Comparison of ENCODE assay signal across 7 mouse cellular contexts in the genomic region with DNA sequence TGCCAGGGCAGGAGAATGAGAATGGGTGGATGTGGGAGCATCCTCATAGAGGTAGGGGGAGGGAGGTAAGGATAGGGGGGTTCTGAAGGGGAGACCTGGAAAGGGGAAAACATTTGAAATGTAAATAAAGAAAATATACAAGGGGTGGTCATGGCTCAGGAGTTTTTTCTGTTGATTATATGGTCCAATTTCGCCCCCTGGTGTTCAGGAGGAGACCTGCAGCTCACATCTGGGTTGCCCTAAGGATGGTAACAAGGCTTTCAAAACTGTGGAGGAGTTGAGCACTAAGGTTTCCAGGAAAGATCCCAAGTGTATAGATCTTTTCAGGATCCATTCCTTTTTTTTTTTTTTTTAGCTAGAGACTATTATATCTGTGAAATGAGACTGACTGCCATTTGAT. TPM values are rescaled to one million over a fixed set of nuclear protein-coding genes. Genes with fewer than 3 reads are reported as not detected.
DNase-seq lines count a peak whose midpoint lies in the region; ATAC-seq and TF ChIP-seq lines count a peak whose summit lies in the region.

No protein-coding gene starts in this region.

- intact Hi-C loops in heart, postnatal 10 days (cut with DNase I) = loop anchor here (1.0 to 5.0 kb wide), 2 partner anchors 55 to 702 kb away; a partner anchor contains a TSS

- no peak for TF ChIP-seq CTCF in G1E (IDR thresholded peaks at IDR 0.05; ENCODE audit: low read depth, low read length)
- peak; percentile 77 for TF ChIP-seq CTCF in liver, postnatal 0 days (IDR thresholded peaks at IDR 0.05; ENCODE audit: low read depth)
- TF ChIP-seq CTCF in spleen, adult 2 months (IDR thresholded peaks at IDR 0.05; ENCODE audit: extremely low read depth, insufficient read depth, insufficient read length, insufficient replicate concordance) = peak; percentile 41; the same call in 1 of the 2 replicates

- H3K4me1 ChIP-seq in kidney, embryonic 15.5 days = peaks cover 11% of the 10 kb centered on the region
- no peaks in the 10 kb centered on the region for H3K4me1 ChIP-seq in G1E (ENCODE audit: insufficient read depth, low read depth, low read length)
- peaks cover 7% of the 10 kb centered on the region; the same call in 1 of the 2 replicates for H3K4me1 ChIP-seq in liver, postnatal 0 days (ENCODE audit: insufficient read depth)
- no peaks in the 10 kb centered on the region; the same call in 1 of the 2 replicates for H3K4me1 ChIP-seq in spleen, adult 2 months (ENCODE audit: control insufficient read depth, insufficient read depth, insufficient read length)

- no peaks in the 10 kb centered on the region for H3K27me3 ChIP-seq in kidney, embryonic 15.5 days
- H3K27me3 ChIP-seq in G1E (ENCODE audit: insufficient read depth, low read length) = peaks cover 3% of the 10 kb centered on the region; the same call in 1 of the 2 replicates
- no peaks in the 10 kb centered on the region for H3K27me3 ChIP-seq in liver, postnatal 0 days (ENCODE audit: insufficient read depth, low read length)
- no peaks in the 10 kb centered on the region for H3K27me3 ChIP-seq in spleen, adult 2 months (ENCODE audit: control insufficient read depth, insufficient read depth, low read length)

- H3K4me2 ChIP-seq in kidney, embryonic 15.5 days = no peak overlapping the region
- H3K4me2 ChIP-seq in liver, postnatal 0 days (ENCODE audit: low read depth, low read length) = no peak overlapping the region

- peak; percentile 59 for DNase-seq in kidney, adult 11 months
- peak; percentile 4 for DNase-seq in G1E (ENCODE audit: low spot score)
- DNase-seq in adrenal gland, postnatal 25 days = peak; percentile 24
- DNase-seq in heart, postnatal 10 days = peak; percentile 53 to 68
- peak; percentile 59 for DNase-seq in liver, postnatal 0 days
- peak in 1 of 2 experiments; percentile 45 for DNase-seq in spleen, adult 2 months (ENCODE audit: low read depth in 1 of 2, low spot score in 2 of 2)

- no peaks in the 10 kb centered on the region for H3K36me3 ChIP-seq in kidney, embryonic 15.5 days
- H3K36me3 ChIP-seq in G1E (replicated peaks) = no peaks in the 10 kb centered on the region
- no peaks in the 10 kb centered on the region for H3K36me3 ChIP-seq in liver, postnatal 0 days (replicated peaks; ENCODE audit: insufficient read depth, low read length)
- peaks cover 2% of the 10 kb centered on the region for H3K36me3 ChIP-seq in spleen, adult 2 months (ENCODE audit: control insufficient read depth, insufficient read depth, low read length)

- no peak for ATAC-seq in kidney, embryonic 15.5 days (replicated peaks; ENCODE audit: low FRiP score)
- ATAC-seq in G1E (ENCODE audit: extremely low read depth, insufficient number of reproducible peaks, low FRiP score, poor library complexity, severe bottlenecking) = no peak
- no peak for ATAC-seq in liver, postnatal 0 days

- 0% methylated on average over 1 of the region's 1 CpGs for WGBS in kidney, embryonic 15.5 days
- 0% methylated on average over 1 of the region's 1 CpGs for WGBS in liver, postnatal 0 days (ENCODE audit: insufficient replicate concordance)
- WGBS in spleen, adult 2 months = 0% methylated on average over 1 of the region's 1 CpGs

- no peak overlapping the region for H3K27ac ChIP-seq in kidney, embryonic 15.5 days
- H3K27ac ChIP-seq in liver, postnatal 0 days (ENCODE audit: low read depth) = no peak overlapping the region
- H3K27ac ChIP-seq in spleen, adult 2 months (ENCODE audit: insufficient read depth, low read length) = no peak overlapping the region

- no peak overlapping the region for H3K9ac ChIP-seq in kidney, embryonic 15.5 days
- no peak overlapping the region for H3K9ac ChIP-seq in liver, postnatal 0 days (replicated peaks)

- H3K9me3 ChIP-seq in kidney, embryonic 15.5 days (replicated peaks) = no peaks in the 10 kb centered on the region
- no peaks in the 10 kb centered on the region for H3K9me3 ChIP-seq in G1E (replicated peaks)
- H3K9me3 ChIP-seq in liver, postnatal 0 days (ENCODE audit: low read length) = no peaks in the 10 kb centered on the region

- no peak overlapping the region for H3K4me3 ChIP-seq in kidney, embryonic 15.5 days (replicated peaks)
- H3K4me3 ChIP-seq in G1E (ENCODE audit: low read depth, low read length) = no peak overlapping the region
- H3K4me3 ChIP-seq in liver, postnatal 0 days (ENCODE audit: low read depth, low read length) = no peak overlapping the region
- no peak overlapping the region for H3K4me3 ChIP-seq in spleen, adult 2 months (ENCODE audit: extremely low read depth, insufficient read depth, insufficient read length)

- TF ChIP-seq EP300 in liver, postnatal 0 days (IDR thresholded peaks at IDR 0.05; ENCODE audit: low read depth) = no peak

- no peak for TF ChIP-seq POLR2A in spleen, adult 2 months (IDR thresholded peaks at IDR 0.05; ENCODE audit: low read depth, low read length)

RNA-seq across cellular contexts. Expression of a gene that starts 2.0 kb away (rescaled TPM):
- polyA plus RNA-seq in kidney, embryonic 15.5 days (2015; fragmentation: Nextera tagmentation; extraction: Ambion mirVana) = 3.9 and 11.4 TPM in 2 replicates
- total RNA-seq in G1E (2014; fragmentation: Nextera tagmentation) = not detected in 2 replicates
- total RNA-seq in G1E (2017) = 0.17 and 0.66 TPM in 2 replicates
- polyA plus RNA-seq in G1E (2012) = not detected in 2 replicates
- 19.9 and 22.7 TPM in 2 replicates for total RNA-seq in adrenal gland, postnatal 25 days (2021)
- total RNA-seq in heart, postnatal 10 days (2021) = 10 to 100 TPM; 15.0 to 15.6 TPM
- 24.3 and 27.3 TPM in 2 replicates for polyA plus RNA-seq in liver, postnatal 0 days (2015; fragmentation: Nextera tagmentation; extraction: Ambion mirVana)
- polyA plus RNA-seq in spleen, adult 2 months (2012; rRNA removed) = 16.0 and 16.3 TPM in 2 replicates
